Mouse (Mus musculus) A20 (cell line): Measurements from ENCODE around the gene Gper1.

ENCODE experiments used
- DNase-seq: peaks from one replicate; pipeline ENCODE4 v3.0.0-alpha.2; 2011; ENCODE audit warnings: low read depth, low spot score

The Gper1 gene

DNA sequence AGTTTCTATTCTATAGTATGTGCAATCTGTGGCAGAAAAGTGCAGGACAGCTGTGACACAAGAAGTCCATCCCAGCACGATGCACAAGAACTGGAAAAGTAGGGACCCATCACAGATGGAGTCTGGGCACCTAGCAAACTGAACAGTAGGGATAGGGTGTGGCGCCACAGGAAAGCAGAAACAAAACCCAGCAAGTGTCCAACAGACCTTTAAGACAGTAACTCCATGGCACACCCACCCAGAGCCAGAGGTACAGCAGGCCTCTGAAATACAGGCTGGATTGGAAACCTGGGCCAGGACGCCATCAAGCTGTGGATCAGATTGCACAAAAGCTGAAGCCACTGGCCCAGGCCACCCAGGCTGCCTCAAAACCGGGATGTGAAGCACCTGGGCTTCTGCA is 20.0 kb downstream of the Gper1 start:
- no peak for DNase-seq

DNA sequence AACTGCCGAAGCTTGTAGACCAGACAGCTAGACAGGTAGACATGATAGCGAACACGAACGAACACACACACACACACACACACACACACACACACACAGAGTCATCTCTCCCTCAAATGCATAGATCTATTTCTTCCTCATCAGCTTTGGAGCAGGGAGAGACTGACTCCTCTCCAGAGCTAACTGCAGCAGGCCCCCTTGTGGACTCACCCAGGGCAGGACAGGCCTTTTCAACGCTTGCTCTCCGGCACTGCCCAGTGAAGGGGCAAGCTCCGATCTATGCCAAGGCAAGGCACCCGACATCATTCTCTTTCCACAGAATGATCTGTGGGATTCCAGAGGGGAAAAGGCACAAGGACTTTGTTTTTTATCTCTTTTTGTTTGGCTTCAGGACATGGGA is 22.3 kb downstream of the Gper1 start:
- no peak for DNase-seq

DNA sequence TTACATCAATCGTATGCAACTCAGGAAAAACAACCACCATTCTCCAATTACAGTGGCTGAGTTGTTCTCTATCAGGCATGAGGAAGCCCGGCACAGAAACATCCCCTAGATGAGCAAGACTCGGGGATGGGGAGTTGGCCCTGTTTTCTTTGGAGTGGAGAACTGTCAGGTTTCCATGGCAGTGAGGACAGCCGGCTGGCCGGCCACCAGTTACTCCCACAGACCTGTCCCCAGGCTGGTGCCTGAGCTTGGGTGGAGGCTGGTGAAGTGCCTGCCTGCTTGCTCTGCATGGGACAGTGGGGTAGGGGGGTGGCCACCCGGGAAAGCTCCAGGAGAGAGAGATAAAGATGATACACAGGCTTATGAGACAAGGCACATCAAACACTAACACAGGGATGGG is 25.1 kb downstream of the Gper1 start:
- DNase-seq, result no peak

DNA sequence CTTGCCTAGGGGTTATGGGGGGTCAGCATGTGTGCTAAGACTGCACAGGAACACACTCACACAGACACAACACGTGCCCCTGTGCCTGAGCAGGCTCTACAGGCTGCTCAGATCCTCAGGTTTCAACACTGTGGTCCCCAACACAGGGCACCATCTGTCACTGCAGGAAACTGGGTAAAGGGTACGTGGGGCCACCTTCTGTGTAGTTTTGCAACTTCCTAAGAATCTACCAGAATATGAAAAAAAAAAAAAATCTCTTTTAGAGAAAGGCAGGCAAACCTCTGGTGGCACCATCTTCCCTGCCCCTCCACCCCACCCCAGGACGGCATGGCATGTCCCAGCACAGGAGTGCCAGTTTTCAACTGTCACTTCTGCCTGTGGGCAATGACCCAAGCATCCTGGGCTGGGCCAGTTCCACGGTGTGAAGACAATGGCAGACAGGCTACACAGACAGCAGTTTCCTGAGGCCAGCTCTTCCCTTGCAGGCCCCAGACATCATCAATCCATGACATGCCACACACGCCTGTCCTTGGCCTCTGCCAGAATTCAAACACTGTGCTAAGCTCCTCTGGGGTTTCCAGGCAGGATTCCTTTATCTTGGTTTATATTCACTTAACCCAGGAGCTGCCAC is 26.3 kb downstream of the Gper1 start:
- DNase-seq, result no peak

DNA sequence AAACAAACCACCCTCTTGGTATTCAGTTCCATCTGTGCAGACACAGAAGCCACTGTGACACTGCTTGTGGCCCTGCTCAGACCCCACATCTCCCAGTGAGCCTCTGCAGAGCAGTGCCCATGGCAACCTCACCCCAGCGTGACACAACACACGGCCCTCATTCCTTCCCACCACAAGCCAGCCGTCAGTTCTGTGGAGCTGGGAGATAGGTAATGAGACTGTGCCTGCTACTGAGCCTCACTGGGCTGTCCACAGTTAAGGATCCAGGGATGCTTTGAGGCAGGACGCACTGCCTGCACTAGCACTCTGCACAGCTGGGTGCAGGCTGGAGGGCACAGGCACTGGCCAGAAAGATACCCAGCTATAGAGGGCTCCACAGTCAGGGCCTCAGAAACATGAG is 27.0 kb downstream of the Gper1 start:
- DNase-seq, result no peak

DNA sequence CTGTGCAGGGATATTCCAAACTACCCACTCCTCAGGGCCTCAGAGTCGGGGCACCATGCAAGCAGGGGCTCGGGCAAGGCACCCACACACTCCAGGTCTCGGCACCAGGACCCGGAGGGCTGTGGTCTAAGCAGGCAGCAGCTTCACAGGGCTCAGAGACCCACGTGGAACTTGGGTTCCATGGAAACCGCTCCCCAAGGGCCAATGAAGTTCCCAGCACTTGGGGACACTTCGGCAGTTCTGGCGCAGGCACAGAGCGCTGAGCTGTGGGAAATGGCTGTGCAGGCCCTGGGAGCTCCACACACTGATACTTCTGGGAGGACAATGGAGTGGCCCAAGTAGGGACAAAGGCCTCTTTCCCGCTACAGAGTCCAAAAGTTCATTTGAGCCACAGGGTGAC is 30.1 kb downstream of the Gper1 start:
- DNase-seq, result no peak

DNA sequence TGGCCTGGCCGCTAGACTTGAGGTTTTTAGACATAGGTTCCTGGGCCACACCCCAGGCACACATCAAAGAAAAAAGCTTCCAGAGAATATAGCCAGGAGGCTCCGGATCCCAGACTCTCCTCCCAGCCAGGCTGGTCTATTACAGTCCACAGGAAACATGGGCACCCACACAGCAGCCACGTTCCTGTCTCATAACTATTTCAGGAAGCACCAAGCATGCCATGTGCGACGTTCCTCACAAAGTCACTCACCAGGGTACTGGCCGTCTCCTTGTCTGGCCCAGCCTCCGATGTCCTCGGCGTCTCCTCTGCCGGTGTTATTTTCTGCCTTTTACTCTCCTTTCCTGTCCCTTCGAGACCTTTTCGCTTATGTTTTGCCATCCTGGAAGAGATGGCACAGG is 32.2 kb downstream of the Gper1 start:
- DNase-seq, result no peak

DNA sequence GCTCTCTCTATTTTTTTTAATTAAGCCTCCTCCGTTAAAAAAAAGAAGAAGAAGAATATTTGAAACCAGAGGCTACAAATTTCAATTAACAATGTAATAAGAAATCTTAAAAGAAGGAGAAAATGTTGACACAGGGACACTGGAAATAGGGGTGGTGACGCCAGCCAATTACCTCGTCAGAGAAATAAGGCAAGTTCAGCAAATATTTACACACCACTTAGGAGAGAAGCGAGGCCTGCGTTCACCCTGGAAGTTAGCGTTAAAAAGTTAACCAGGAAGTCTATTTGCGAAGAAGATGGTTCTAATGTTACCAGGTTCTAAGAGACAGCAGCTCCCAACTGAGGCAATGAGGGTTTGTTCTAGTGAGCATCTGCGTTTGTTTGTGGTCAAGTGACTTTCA is 34.3 kb downstream of the Gper1 start:
- DNase-seq, result no peak

DNA sequence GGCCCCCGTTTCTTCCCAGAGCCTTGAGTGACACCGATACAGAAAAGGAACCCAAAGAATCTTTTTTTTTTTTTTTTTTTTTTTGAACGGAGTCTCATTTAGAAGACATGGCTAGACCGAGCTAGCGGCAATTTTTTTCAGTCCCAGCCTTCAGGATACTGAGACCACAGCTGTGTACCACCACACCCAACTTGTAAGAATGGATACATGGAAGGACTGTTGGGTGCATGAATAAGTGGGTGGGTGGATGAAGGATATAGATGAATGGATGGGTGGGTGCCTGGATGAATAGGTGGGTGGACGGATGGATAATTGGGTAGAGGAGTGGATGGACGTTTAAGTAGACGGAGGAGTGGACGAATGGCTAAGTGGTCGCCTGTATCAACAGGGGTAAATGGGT is 37.0 kb downstream of the Gper1 start:
- DNase-seq, result no peak

DNA sequence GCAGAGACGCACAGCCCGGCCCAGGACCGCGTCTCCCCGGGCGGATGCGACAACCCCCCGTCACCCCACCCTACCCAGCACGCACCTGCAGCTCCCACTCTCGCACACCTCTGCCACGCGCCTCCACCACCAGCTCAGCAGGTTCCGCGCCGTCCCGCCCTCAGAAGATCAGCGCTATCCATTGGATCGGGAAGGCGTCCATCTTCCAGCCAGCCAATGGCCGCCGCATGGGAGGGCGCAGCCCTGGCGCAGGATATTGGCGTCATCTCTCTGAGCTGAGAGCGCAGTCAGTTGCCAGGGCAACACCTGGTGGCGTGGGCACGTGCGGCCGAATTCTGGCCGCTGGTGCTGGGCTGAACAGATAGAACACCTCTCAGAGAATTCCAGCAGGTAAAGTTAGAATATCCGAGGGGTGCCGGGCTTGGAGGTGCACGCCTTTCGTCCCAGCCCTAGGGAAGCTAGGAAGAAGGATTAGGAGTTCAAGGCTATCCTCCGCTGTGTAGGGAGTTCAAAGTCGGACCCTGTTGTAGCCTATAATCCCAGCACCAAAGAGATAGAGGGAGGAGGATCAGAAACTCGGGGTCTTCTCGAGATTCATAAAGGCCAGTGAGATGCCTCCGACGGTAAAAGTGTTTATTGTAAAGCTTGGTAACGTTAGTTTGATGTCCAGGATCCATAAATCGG is 37.6 kb downstream of the Gper1 start, which contains the start of gene 3110082I17Rik:
Gene 3110082I17Rik (minus strand): TSS at position 144 of the 684 bp plus-strand sequence.
- DNase-seq, result peak; percentile 98

DNA sequence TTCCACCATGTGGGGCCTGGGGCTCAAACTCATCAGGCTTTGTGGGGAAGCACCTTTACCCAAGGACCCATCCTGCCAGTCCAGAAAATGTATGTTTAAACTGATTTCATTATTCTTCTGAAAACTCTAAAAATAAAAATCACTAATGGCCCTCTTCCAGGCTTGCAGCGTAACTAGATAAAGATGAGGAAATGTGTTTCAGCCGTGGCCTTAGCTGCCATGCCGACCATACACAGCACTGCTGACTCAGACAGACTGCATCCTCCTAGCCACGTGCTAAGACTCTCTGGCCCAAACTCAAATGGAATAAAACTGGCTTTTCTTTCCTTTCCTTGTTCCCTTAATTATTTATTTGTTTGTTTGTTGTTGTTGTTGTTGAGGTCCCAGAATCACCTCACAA is 41.9 kb downstream of the Gper1 start:
- DNase-seq, result no peak

DNA sequence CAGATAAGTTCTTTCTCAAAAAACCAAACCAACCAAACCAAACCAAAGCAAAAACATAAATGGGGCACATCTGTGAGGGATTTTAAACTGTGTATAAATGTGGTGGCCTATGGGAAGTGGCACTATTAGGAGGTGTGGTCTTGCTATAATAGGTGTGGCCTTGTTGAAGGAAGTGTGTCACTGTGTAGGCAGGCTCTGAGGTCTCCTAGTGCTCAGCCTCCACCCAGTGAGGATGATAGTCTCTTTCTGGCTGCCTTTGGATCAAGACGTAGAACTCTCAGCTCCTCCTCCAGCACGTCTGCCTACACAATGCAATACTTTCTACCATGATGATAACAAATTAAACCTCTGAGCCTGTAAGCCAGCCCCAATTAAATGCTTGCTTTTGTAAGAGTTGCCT is 43.4 kb downstream of the Gper1 start:
- DNase-seq, result no peak

DNA sequence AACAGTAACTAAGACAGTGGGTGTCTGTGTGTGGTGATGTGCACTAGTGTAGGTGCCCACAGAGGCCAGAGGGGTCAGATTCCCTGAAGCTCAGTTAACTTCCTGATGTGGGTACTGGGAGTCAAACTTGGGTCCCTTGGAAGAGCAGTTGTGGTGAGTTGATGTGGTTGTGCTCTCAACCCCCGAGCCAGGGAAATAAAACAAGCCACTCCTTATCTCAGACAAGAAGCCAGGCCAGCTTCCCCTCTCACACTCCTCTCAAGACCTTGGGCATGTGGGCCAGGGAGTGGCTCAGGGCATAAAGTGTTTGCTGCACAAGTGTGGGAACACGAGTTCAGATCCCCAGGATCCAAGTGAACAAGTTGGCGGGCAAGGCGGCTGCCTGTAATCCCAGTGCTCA is 43.9 kb downstream of the Gper1 start:
- DNase-seq, result no peak

DNA sequence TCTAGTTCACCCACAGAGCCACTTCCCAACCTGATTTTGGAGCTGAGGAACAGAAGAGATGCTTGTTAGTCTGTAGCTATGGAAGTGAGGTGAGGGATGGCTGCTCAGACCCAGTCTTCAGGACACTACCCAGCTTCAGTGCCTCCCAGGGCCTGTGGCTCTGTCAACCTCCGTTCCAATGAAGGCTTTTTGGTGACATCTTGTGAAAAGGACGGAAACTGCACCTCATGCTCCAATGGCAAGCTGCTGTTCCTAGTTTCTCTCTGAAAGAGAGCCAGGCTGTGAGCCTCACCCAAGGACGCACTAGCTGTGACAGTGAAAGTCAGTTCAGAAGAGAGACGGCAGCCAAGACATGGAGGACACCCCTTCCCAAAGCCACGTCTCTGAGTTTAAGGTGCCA is 45.0 kb downstream of the Gper1 start:
- no peak for DNase-seq

DNA sequence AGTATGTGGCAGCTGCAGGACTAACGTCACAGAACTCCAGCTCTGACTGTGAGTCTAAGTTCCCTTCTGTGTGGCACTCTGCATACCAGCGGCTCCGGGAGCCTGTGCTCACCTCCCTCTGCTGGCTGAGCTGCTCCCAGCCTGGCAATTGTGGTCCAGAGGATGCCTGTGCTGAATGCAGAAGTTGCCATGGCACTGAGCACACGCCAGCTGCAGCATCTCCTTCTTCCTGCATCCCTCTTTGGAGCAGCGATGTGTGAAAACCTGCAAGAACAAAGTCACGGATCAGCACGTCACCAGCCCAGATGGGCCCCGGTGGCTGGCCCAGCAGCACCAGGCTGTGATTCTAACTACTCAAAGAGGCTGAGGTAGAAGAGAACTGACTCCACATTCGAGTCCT is 51.8 kb downstream of the Gper1 start:
- DNase-seq, result no peak
